Mouse (Mus musculus) kidney, embryonic 16.5 days (tissue): Measurements from ENCODE around the gene Smarca2. TPM values are rescaled to one million over a fixed set of nuclear protein-coding genes. Genes with fewer than 3 reads are reported as not detected.
"Not testable (repeated sequence)": the region's sequence is repeated elsewhere in the genome, so short reads cannot be mapped to it uniquely, and the experiment has no call there.

Source experiments
- ATAC-seq: fragments of 200-750 bp; cut with Nextera tagmentation; 2 replicates; pipeline ENCODE4 v1.8.0; 2017; ENCODE audit warnings: moderate TSS enrichment; ENCODE audit not compliant: low FRiP score, low TSS enrichment
- H3K27ac ChIP-seq: fragments of 300-500 bp; sonication (generic); 2 replicates; pipeline ENCODE4 v1.5.1; 2014; ENCODE audit warnings: low read length
- H3K27me3 ChIP-seq: fragments of 300-500 bp; sonication (generic); 2 replicates; pipeline ENCODE4 v1.6.1; 2014; ENCODE audit warnings: low read length, control low read depth, mixed read lengths; ENCODE audit not compliant: insufficient read depth
- H3K36me3 ChIP-seq: fragments of 300-500 bp; sonication (generic); 2 replicates; pipeline ENCODE4 v1.6.1; 2014; ENCODE audit warnings: low read length, control low read depth, mixed read lengths; ENCODE audit not compliant: insufficient read depth
- H3K4me1 ChIP-seq: fragments of 300-500 bp; sonication (generic); 2 replicates; pipeline ENCODE4 v1.6.1; 2014; ENCODE audit warnings: low read length, control low read depth, mixed read lengths; ENCODE audit not compliant: insufficient read depth
- H3K4me2 ChIP-seq: fragments of 300-500 bp; sonication (generic); replicated peaks from 2 replicates; pipeline ENCODE4 v1.6.1; 2014; ENCODE audit warnings: low read depth, low read length
- H3K4me3 ChIP-seq: fragments of 300-500 bp; sonication (generic); 2 replicates; pipeline ENCODE4 v1.5.1; 2014; ENCODE audit warnings: mild to moderate bottlenecking, low read length
- H3K9ac ChIP-seq: fragments of 300-500 bp; sonication (generic); replicated peaks from 2 replicates; pipeline ENCODE4 v1.6.1; 2014; ENCODE audit warnings: low read length
- H3K9me3 ChIP-seq: fragments of 300-500 bp; sonication (generic); 2 replicates; pipeline ENCODE4 v1.6.1; 2016; ENCODE audit warnings: low read length, control low read depth
- WGBS: fragments of 180-500 bp; shearing (Covaris S2); extraction: QIAGEN DNeasy Blood & Tissue Kit; methylation state at CpG from one replicate; pipeline ENCODE4 v1.1.7; 2014; 5-methylcytosine and 5-hydroxymethylcytosine counted together
- polyA plus RNA-seq: library from polyadenylated mRNA; unstranded; fragments of >200 nt; fragmentation: Nextera tagmentation; extraction: Ambion mirVana; gene quantifications from 2 replicates; pipeline ENCODE4 v1.2.1, GENCODE M21; 2015

The Smarca2 gene
- polyA plus RNA-seq, 1 experiment from 2014 or later: 40.5 TPM

DNA sequence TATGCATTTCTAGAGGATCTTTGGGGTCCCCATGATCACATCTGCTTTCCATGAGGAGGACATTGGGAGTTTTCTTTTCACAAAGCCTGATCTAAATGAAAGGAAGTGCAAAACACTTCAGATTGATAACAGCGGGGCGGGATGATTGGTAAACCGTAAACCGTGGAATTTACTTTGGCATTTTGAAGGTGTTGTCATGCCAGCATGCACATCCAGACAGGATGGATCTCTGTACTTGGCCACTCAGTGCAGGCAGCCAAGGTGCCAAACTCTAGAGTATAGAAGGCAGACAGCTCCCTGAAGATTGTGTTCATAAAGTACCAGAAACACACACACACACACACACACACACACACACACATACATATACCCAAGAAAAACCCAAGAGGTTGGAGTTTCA is 126.3 kb downstream of the Smarca2 start:
- Histone ChIP-seq H3K4me1 (0 out of 2 replicates have a peak, but pooled peaks cover 3% of the 10 kb centered on the region), H3K4me2 (no peak overlapping the region), H3K27ac (no peak overlapping the region), H3K4me3 (no peak overlapping the region), H3K27me3 (no peaks in the 10 kb centered on the region), H3K36me3 (no peaks in the 10 kb centered on the region), H3K9me3 (no peaks in the 10 kb centered on the region), H3K9ac (no peak overlapping the region)
- 94% methylated on average over 4 of the region's 4 CpGs for WGBS
- no peak for ATAC-seq

- Histone ChIP-seq H3K36me3 (no peaks in the 10 kb centered on the region), H3K4me3 (no peak overlapping the region), H3K9me3 (no peaks in the 10 kb centered on the region), H3K4me1 (0 out of 2 replicates have a peak, but pooled peaks cover 3% of the 10 kb centered on the region), H3K27me3 (no peaks in the 10 kb centered on the region), H3K27ac (no peak overlapping the region), H3K4me2 (no peak overlapping the region), H3K9ac (no peak overlapping the region)
- peak; percentile 57; the same call in 1 of the 2 replicates for ATAC-seq
- WGBS: 4% methylated on average over 4 of the region's 4 CpGs
These were observed 127.0 kb downstream of the Smarca2 start for GRCm38 (mm10) chr19:26731809-26732208.

GRCm38 (mm10) chr19:26733055-26733454 is 128.2 kb downstream of the Smarca2 start:
- Histone ChIP-seq H3K4me1 (0 out of 2 replicates have a peak, but pooled peaks cover 3% of the 10 kb centered on the region), H3K9ac (no peak overlapping the region), H3K4me3 (no peak overlapping the region), H3K4me2 (no peak overlapping the region), H3K27me3 (no peaks in the 10 kb centered on the region), H3K27ac (no peak overlapping the region), H3K9me3 (no peaks in the 10 kb centered on the region), H3K36me3 (no peaks in the 10 kb centered on the region)
- 72% methylated on average over 2 of the region's 2 CpGs for WGBS
- no peak for ATAC-seq

- H3K4me1 ChIP-seq: 0 out of 2 replicates have a peak, but pooled peaks cover 3% of the 10 kb centered on the region
- H3K9ac ChIP-seq: peak overlapping the region; percentile 3; the same call in 1 of the 2 replicates
- no peak overlapping the region for H3K4me3 ChIP-seq
- ATAC-seq: no peak
- H3K36me3 ChIP-seq: no peaks in the 10 kb centered on the region
- no peaks in the 10 kb centered on the region for H3K9me3 ChIP-seq
- H3K4me2 ChIP-seq: no peak overlapping the region
- 64% methylated on average over 7 of the region's 7 CpGs for whole genome bisulfite sequencing
- H3K27me3 ChIP-seq: no peaks in the 10 kb centered on the region
- H3K27ac ChIP-seq: no peak overlapping the region
These were observed 128.8 kb downstream of the Smarca2 start for GRCm38 (mm10) chr19:26733546-26734100.

DNA sequence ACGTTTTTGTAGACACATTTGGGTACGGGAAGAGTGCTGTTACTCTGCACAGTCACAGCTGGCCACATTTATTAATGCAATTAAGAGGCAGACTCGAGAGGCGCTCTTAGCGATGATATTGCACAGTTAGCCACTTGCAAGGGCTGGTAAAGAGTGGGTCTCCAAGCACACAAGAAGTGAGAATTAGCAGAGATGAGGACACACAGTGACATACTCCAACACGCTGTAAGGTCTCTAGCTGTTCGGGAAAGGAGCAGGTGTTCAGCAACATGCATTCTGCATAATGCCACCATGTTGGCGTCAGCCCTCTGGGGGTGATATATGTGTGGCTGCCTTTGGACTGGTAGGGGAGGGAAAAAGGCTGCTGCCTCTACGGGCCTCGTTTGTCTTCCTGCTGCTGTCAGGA is 129.9 kb downstream of the Smarca2 start:
- Histone ChIP-seq H3K4me2 (no peak overlapping the region), H3K9ac (no peak overlapping the region), H3K4me1 (0 out of 2 replicates have a peak, but pooled peaks cover 3% of the 10 kb centered on the region), H3K9me3 (no peaks in the 10 kb centered on the region), H3K4me3 (no peak overlapping the region), H3K27ac (no peak overlapping the region), H3K36me3 (no peaks in the 10 kb centered on the region), H3K27me3 (no peaks in the 10 kb centered on the region)
- WGBS: 70% methylated on average over 10 of the region's 10 CpGs
- ATAC-seq: no peak

DNA sequence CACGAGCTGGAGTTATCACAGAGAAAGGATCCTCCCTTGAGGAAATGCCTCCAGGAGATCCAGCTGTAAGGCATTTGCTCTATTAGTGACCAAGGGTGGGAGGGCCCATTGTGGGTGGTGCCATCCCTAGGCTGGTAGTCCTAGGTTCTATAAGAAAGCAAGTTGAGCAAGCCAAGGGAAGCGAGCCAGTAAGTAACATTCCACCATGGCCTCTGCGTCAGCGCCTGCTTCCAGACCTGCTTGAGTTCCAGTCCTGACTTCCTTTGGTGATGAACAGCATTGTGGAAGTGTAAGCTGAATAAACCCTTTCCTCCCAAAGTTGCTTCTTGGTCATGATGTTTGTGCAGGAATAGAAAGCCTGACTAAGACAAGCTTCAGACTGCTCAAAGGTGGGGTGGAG is 140.2 kb downstream of the Smarca2 start:
- H3K9ac ChIP-seq, H3K9me3 ChIP-seq, H3K27ac ChIP-seq, H3K36me3 ChIP-seq, H3K4me2 ChIP-seq, ATAC-seq, H3K4me3 ChIP-seq, H3K27me3 ChIP-seq, H3K4me1 ChIP-seq: not testable (repeated sequence)
- 92% methylated on average over 4 of the region's 4 CpGs for WGBS

DNA sequence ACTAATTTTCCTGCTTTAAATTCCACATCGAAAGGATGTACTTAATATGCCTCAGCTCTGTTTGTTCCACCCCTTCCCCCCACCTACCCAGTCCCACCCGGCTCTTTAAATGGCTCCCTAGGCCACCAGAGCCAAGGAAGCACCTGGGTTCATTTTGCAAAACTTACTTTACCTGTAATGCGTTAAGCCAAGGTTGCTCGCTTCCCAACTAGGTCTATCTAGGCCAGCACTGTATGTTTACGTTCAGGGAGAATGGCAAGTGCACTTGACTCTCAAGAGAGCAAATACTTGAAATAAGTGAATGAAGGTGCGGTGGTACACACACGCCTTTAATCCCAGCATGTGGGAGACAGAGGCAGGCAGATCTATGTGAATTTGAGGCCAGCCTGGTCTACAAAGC is 140.7 kb downstream of the Smarca2 start:
- H3K4me3 ChIP-seq: no peak overlapping the region
- no peaks in the 10 kb centered on the region for H3K27me3 ChIP-seq
- no peak overlapping the region for H3K27ac ChIP-seq
- H3K4me2 ChIP-seq: no peak overlapping the region
- no peaks in the 10 kb centered on the region for H3K9me3 ChIP-seq
- 94% methylated on average over 7 of the region's 7 CpGs for WGBS
- H3K36me3 ChIP-seq: no peaks in the 10 kb centered on the region
- no peak overlapping the region for H3K9ac ChIP-seq
- H3K4me1 ChIP-seq: peaks cover 12% of the 10 kb centered on the region
- ATAC-seq: no peak

- Histone ChIP-seq H3K9me3 (no peaks in the 10 kb centered on the region), H3K27me3 (no peaks in the 10 kb centered on the region), H3K4me3 (no peak overlapping the region), H3K4me1 (peaks cover 12% of the 10 kb centered on the region), H3K4me2 (no peak overlapping the region), H3K9ac (no peak overlapping the region), H3K36me3 (no peaks in the 10 kb centered on the region), H3K27ac (peak overlapping the region; percentile 100)
- 85% methylated on average over 10 of the region's 10 CpGs for WGBS
- ATAC-seq: no peak
These were observed 141.4 kb downstream of the Smarca2 start for GRCm38 (mm10) chr19:26746290-26746689.

GRCm38 (mm10) chr19:26746709-26747467 is 142.0 kb downstream of the Smarca2 start:
- peaks cover 12% of the 10 kb centered on the region for H3K4me1 ChIP-seq

More at GRCm38 (mm10) chr19:26746709-26747467, 142.0 kb downstream of the Smarca2 start:
- no peaks in the 10 kb centered on the region for H3K27me3 ChIP-seq
- peak overlapping the region; percentile 79 for H3K4me2 ChIP-seq
- ATAC-seq: no peak
- H3K27ac ChIP-seq: peak overlapping the region; percentile 100
- H3K4me3 ChIP-seq: peak overlapping the region; percentile 67
- peaks cover under 1% of the 10 kb centered on the region; the same call in 1 of the 2 replicates for H3K36me3 ChIP-seq
- H3K9ac ChIP-seq: peak overlapping the region; percentile 89
- no peaks in the 10 kb centered on the region for H3K9me3 ChIP-seq
- WGBS: 50% methylated on average over 6 of the region's 6 CpGs
